In genomic region chr4:98620986-98621784, GRCm38 (mm10) we compare ENCODE assay signal across 21 mouse cellular contexts.
DNase-seq lines count a peak whose midpoint lies in the region; ATAC-seq and TF ChIP-seq lines count a peak whose summit lies in the region.
"Had no signal": no experiment of that assay in that cellular context is flagged by ENCODE, and none has a peak within 500 bp of the region (broad histone marks: within the 10 kb centered on the region; RNA-seq: fewer than 3 reads in every experiment).

No protein-coding gene starts in this region.

- TF ChIP-seq CTCF in brain, embryonic 14.5 days (IDR thresholded peaks at IDR 0.05; ENCODE audit: borderline replicate concordance, extremely low read depth, insufficient read depth, insufficient read length), result no peak

- H3K4me1 ChIP-seq in forebrain, embryonic 14.5 days (ENCODE audit: control insufficient read depth, insufficient read depth, low read length), result peaks cover 10% of the 10 kb centered on the region
- peaks cover 9% of the 10 kb centered on the region for H3K4me1 ChIP-seq in forebrain, embryonic 10.5 days
- H3K4me1 ChIP-seq in heart, embryonic 13.5 days, result peaks cover 29% of the 10 kb centered on the region
- peaks cover 19% of the 10 kb centered on the region; the same call in 1 of the 2 replicates for H3K4me1 ChIP-seq in heart, embryonic 12.5 days (replicated peaks)
- H3K4me1 ChIP-seq in midbrain, embryonic 16.5 days (ENCODE audit: control insufficient read depth, insufficient read depth, low read length), result no peaks in the 10 kb centered on the region; the same call in 1 of the 2 replicates
- H3K4me1 ChIP-seq: intestine, embryonic 15.5 days; limb, embryonic 12.5 days had no signal

- no peak for TF ChIP-seq POLR2A in brain, embryonic 14.5 days (IDR thresholded peaks at IDR 0.05; ENCODE audit: borderline replicate concordance, extremely low read depth, insufficient read depth, insufficient read length, poor library complexity, severe bottlenecking)

- H3K4me2 ChIP-seq in forebrain, embryonic 14.5 days (ENCODE audit: low read length), result no peak overlapping the region
- H3K4me2 ChIP-seq in heart, embryonic 13.5 days, result no peak overlapping the region
- H3K4me2 ChIP-seq in heart, embryonic 12.5 days, result no peak overlapping the region
- H3K4me2 ChIP-seq in midbrain, embryonic 16.5 days (ENCODE audit: low read length), result no peak overlapping the region
- H3K4me2 ChIP-seq: embryonic facial prominence, embryonic 13.5 days; intestine, embryonic 15.5 days; limb, embryonic 12.5 days; neural tube, embryonic 12.5 days had no signal

- H3K9me3 ChIP-seq in forebrain, embryonic 14.5 days (replicated peaks; ENCODE audit: control insufficient read depth, low read length), result no peaks in the 10 kb centered on the region
- no peaks in the 10 kb centered on the region for H3K9me3 ChIP-seq in forebrain, embryonic 10.5 days
- no peaks in the 10 kb centered on the region for H3K9me3 ChIP-seq in heart, embryonic 13.5 days
- no peaks in the 10 kb centered on the region for H3K9me3 ChIP-seq in heart, embryonic 12.5 days (replicated peaks)
- H3K9me3 ChIP-seq in midbrain, embryonic 16.5 days (replicated peaks; ENCODE audit: control insufficient read depth, low read length, poor library complexity, severe bottlenecking), result no peaks in the 10 kb centered on the region
- H3K9me3 ChIP-seq: embryonic facial prominence, embryonic 13.5 days; intestine, embryonic 15.5 days; limb, embryonic 12.5 days; neural tube, embryonic 12.5 days had no signal

- WGBS in forebrain, embryonic 14.5 days, result 58% methylated on average over 9 of the region's 9 CpGs
- WGBS in forebrain, embryonic 10.5 days, result 86% methylated on average over 9 of the region's 9 CpGs
- 77% methylated on average over 9 of the region's 9 CpGs for WGBS in heart, embryonic 13.5 days
- WGBS in heart, embryonic 12.5 days, result 77% methylated on average over 9 of the region's 9 CpGs
- 63% methylated on average over 9 of the region's 9 CpGs for WGBS in midbrain, embryonic 16.5 days

- no peaks in the 10 kb centered on the region for H3K36me3 ChIP-seq in forebrain, embryonic 14.5 days (ENCODE audit: control insufficient read depth, insufficient read depth, low read length)
- H3K36me3 ChIP-seq in forebrain, embryonic 10.5 days (replicated peaks), result no peaks in the 10 kb centered on the region
- H3K36me3 ChIP-seq in heart, embryonic 13.5 days, result no peaks in the 10 kb centered on the region
- no peaks in the 10 kb centered on the region for H3K36me3 ChIP-seq in heart, embryonic 12.5 days
- no peaks in the 10 kb centered on the region for H3K36me3 ChIP-seq in midbrain, embryonic 16.5 days (ENCODE audit: control insufficient read depth, insufficient read depth, low read length)
- H3K36me3 ChIP-seq: embryonic facial prominence, embryonic 13.5 days; intestine, embryonic 15.5 days; limb, embryonic 12.5 days; neural tube, embryonic 12.5 days had no signal

- H3K27me3 ChIP-seq in forebrain, embryonic 14.5 days (replicated peaks; ENCODE audit: control insufficient read depth, insufficient read depth, low read length), result no peaks in the 10 kb centered on the region
- no peaks in the 10 kb centered on the region for H3K27me3 ChIP-seq in forebrain, embryonic 10.5 days (ENCODE audit: poor library complexity, severe bottlenecking)
- no peaks in the 10 kb centered on the region for H3K27me3 ChIP-seq in heart, embryonic 13.5 days (replicated peaks)
- no peaks in the 10 kb centered on the region for H3K27me3 ChIP-seq in heart, embryonic 12.5 days (replicated peaks)
- H3K27me3 ChIP-seq in midbrain, embryonic 16.5 days (ENCODE audit: control insufficient read depth, insufficient read depth, low read depth, low read length), result no peaks in the 10 kb centered on the region
- H3K27me3 ChIP-seq: embryonic facial prominence, embryonic 13.5 days; intestine, embryonic 15.5 days; limb, embryonic 12.5 days; neural tube, embryonic 12.5 days had no signal

- H3K9ac ChIP-seq in forebrain, embryonic 14.5 days (ENCODE audit: low read length), result no peak overlapping the region
- no peak overlapping the region for H3K9ac ChIP-seq in heart, embryonic 13.5 days
- no peak overlapping the region for H3K9ac ChIP-seq in heart, embryonic 12.5 days
- no peak overlapping the region for H3K9ac ChIP-seq in midbrain, embryonic 16.5 days (ENCODE audit: low read depth, low read length)
- H3K9ac ChIP-seq: embryonic facial prominence, embryonic 13.5 days; intestine, embryonic 15.5 days; limb, embryonic 12.5 days; liver, embryonic 14.5 days; neural tube, embryonic 12.5 days had no signal

- ATAC-seq in forebrain, embryonic 14.5 days, result peak; percentile 47; the same call in 1 of the 2 replicates
- ATAC-seq in heart, embryonic 13.5 days (ENCODE audit: extremely low read depth, insufficient number of reproducible peaks, low FRiP score, low TSS enrichment), result no peak
- no peak for ATAC-seq in heart, embryonic 12.5 days (ENCODE audit: insufficient number of reproducible peaks, low FRiP score)
- peak; percentile 34 for ATAC-seq in midbrain, embryonic 16.5 days
- ATAC-seq: activated CD4-positive, CD25-positive, alpha-beta regulatory T cell, adult 4 months; intestine, embryonic 15.5 days; lung, postnatal 0 days had no signal

- H3K4me3 ChIP-seq in forebrain, embryonic 14.5 days (ENCODE audit: low read depth, low read length), result no peak overlapping the region
- no peak overlapping the region for H3K4me3 ChIP-seq in forebrain, embryonic 10.5 days
- no peak overlapping the region for H3K4me3 ChIP-seq in heart, embryonic 13.5 days
- no peak overlapping the region for H3K4me3 ChIP-seq in heart, embryonic 12.5 days
- H3K4me3 ChIP-seq in midbrain, embryonic 16.5 days (ENCODE audit: low read depth, low read length), result no peak overlapping the region
- H3K4me3 ChIP-seq: embryonic facial prominence, embryonic 13.5 days; intestine, embryonic 15.5 days; layer of hippocampus, adult 2 months; left cerebral cortex, adult 2 months; limb, embryonic 12.5 days; neural tube, embryonic 12.5 days had no signal

- H3K27ac ChIP-seq in forebrain, embryonic 14.5 days (ENCODE audit: low read depth, low read length), result no peak overlapping the region
- no peak overlapping the region for H3K27ac ChIP-seq in forebrain, embryonic 10.5 days
- peak overlapping the region; percentile 42; the same call in 1 of the 2 replicates for H3K27ac ChIP-seq in heart, embryonic 13.5 days (replicated peaks)
- H3K27ac ChIP-seq in heart, embryonic 12.5 days (ENCODE audit: poor library complexity, severe bottlenecking), result no peak overlapping the region
- no peak overlapping the region for H3K27ac ChIP-seq in midbrain, embryonic 16.5 days (ENCODE audit: low read length)
- H3K27ac ChIP-seq: embryonic facial prominence, embryonic 13.5 days; kidney, postnatal 0 days; layer of hippocampus, adult 2 months; left cerebral cortex, adult 2 months; limb, embryonic 12.5 days; liver, embryonic 14.5 days; neural tube, embryonic 12.5 days had no signal

- peak; percentile 27 for DNase-seq in forebrain, embryonic 14.5 days (ENCODE audit: low spot score)
- DNase-seq in forebrain, embryonic 10.5 days (ENCODE audit: extremely low spot score, low spot score), result no peak
- peak; percentile 69 for DNase-seq in brain, embryonic 14.5 days (ENCODE audit: low read depth)
- no peak for DNase-seq in adrenal gland, postnatal 4 days (ENCODE audit: low spot score in 2 of 2)
- DNase-seq in right cerebral cortex, postnatal 25 days, result no peak
- DNase-seq: adrenal gland, postnatal 25 days; cerebellum, postnatal 25 days; right cerebral cortex, postnatal 4 days had no signal

Comparison
In these comparisons a context has a peak if more than half of its experiments do, and no peak if none do; other contexts are left out.
1. DNase-seq: peak in forebrain, embryonic 14.5 days (single experiment) and brain, embryonic 14.5 days (single experiment); none in forebrain, embryonic 10.5 days (single experiment), adrenal gland, postnatal 4 days (0 of 2) and right cerebral cortex, postnatal 25 days (single experiment).
2. ATAC-seq: peak in forebrain, embryonic 14.5 days (single experiment) and midbrain, embryonic 16.5 days (single experiment); none in heart, embryonic 13.5 days (single experiment) and heart, embryonic 12.5 days (single experiment).